Mouse (Mus musculus) thymus, adult 2 months (tissue): ENCODE results near the gene Ubr1.

ENCODE experiments used
- CTCF ChIP-seq: fragments of 200-500 bp; IDR thresholded peaks from 2 replicates; pipeline ENCODE4 v1.5.1; 2012; ENCODE audit warnings: mild to moderate bottlenecking, control low read depth, low read length, moderate library complexity, borderline replicate concordance; ENCODE audit not compliant: control insufficient read depth, poor library complexity, insufficient read depth; ENCODE audit errors: extremely low read depth
- POLR2A ChIP-seq: fragments of 200-500 bp; IDR thresholded peaks from 2 replicates; pipeline ENCODE4 v1.6.1; 2012; ENCODE audit warnings: mild to moderate bottlenecking, low read length, control low read depth, moderate library complexity; ENCODE audit not compliant: control insufficient read depth, poor library complexity, insufficient read depth; ENCODE audit errors: extremely low read depth

- no peak for TF ChIP-seq CTCF
- TF ChIP-seq POLR2A = no peak
Observed at GRCm38 (mm10) chr2:120978693-120979037, 8.2 kb upstream of the Ubr1 start.
